Mouse (Mus musculus): Measurements from ENCODE around the gene Ranbp9. TPM values are rescaled to one million over a fixed set of nuclear protein-coding genes. Genes with fewer than 3 reads are reported as not detected.

The Ranbp9 gene
- polyA plus RNA-seq (2021) = 68.0 TPM

DNA sequence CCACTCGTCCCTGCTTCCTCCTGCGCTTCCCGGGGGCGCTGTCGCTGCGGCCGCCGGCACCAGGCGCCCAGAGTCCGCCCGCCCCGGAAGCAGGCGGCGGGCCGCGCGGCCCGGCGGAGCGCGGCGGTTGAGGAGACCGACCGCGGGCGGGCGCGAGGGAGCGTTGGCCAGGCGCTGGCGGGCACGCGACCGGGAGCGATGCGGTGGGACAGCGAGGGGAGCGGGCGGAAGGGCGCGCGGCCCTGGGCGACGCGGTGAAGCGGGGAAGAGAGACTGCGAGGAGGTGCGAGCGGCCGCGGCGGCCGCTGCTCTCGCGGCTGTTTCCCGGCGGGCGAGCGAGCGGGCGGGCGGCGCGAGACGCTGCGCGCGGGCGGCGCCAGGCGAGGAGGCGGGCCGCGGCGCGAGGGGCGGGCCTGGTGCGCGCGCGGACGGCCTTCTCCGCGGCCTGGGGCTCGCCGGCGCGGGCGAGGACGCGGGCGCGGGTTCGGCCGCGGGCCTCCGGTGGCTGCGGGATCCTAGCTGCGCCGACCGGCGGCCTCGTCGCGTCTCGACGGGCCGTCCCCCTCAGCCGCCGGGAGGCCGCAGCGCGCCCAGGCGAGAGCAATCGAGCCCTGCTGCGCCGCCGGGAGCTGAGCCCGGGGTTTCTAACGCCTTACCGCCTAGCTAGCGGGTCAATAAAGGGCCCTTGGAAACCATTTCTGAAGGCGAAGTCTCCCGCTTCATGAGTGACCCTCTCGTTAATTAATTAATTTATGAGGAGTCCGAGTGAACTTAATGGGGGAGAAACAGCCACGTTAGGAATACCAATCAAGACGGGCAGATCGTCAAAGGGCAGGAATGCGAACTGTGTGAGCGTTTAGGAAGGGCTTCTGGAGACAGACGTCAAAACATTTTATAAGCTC lies at the start of gene Ranbp9:
Gene Ranbp9 (minus strand): TSS at position 326 of the 902 bp plus-strand sequence.
- ATAC-seq = peak; percentile 69
- in situ Hi-C loops (cut with MboI; ENCODE audit: low pct_unique_long_range_greater_than_20kb) = no loop called here
- H3K27me3 ChIP-seq = no peaks in the 10 kb centered on the region
- POLR2A ChIA-PET = interaction anchor here (0.8 kb wide), 1 partner anchor 53 kb away, joined by 3 read pairs; no protein-coding TSS in a partner anchor
- DNase-seq (ENCODE audit: low read depth, low spot score) = no peak
- peak; percentile 52 for TF ChIP-seq CTCF (IDR thresholded peaks at IDR 0.05)
- CTCF ChIA-PET = interaction anchor here (1.0 kb wide), 1 partner anchor 32 kb away, joined by 3 read pairs; no protein-coding TSS in a partner anchor

DNA sequence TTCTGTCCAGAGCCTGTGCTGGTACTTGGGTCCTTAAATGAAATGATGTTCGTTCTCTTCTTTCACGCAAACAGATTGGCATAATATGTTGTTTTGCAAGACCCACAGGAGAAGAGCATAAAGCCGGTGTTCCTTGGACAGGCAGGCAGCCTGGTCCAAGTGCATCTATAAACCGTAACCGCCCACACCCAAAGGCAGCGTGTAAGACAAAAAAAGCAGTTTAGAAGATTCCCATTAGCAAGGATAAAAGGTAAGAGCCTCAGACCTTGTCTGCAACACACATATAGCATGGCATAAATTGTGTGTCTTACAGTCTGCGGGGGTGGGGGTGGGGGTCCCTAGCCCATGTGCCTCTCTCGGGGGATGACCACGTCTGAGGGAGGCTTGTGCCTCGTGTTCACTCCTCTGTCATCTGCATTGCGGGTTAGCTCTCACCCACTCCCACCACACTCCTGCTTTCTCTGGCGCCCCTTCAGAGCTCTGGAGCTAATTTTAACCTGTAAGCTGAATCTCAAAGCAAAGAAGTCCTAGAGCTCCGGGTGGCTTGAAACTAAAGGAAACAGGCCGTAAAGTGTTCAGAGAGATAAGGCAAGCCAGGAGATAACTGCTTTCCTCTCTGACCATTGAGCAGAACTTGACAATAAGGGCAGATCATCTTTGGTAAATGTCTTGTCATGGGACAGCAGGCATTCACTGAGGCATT lies 49.2 kb upstream of the Ranbp9 start:
- CTCF ChIA-PET = interaction anchor here (2.8 kb wide), 1 partner anchor 17 kb away, joined by 11 read pairs; no protein-coding TSS in a partner anchor
- DNase-seq (ENCODE audit: low read depth, low spot score) (no peak), ATAC-seq (no peak)
- H3K27me3 ChIP-seq = no peaks in the 10 kb centered on the region
- TF ChIP-seq CTCF (IDR thresholded peaks at IDR 0.05) = no peak
- in situ Hi-C loops (cut with MboI; ENCODE audit: low pct_unique_long_range_greater_than_20kb) = no loop called here
- POLR2A ChIA-PET = no interaction called here

DNA sequence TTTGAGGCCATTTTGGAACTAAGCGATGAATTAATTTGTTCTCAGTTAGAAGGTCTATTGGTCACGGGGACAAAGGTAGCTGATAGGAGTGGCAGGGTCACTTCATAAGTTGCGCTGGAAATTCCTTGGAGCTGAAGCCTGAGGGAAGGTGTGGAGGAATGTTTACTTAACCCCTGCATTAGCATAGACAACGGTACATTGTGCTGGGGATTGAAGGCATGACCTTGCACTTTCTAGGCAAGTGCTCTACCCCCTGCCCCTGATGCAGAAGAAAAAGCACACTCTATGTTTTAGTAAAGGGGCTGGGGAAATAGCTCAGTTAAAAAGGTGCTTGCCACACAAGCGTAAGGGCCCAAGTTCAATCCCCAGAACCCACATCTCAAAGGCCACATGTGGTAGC lies 45.2 kb upstream of the Ranbp9 start:
- H3K27me3 ChIP-seq = no peaks in the 10 kb centered on the region
- ChIA-PET CTCF (interaction anchor here (1.6 kb wide), 1 partner anchor 23 kb away, joined by 3 read pairs; no protein-coding TSS in a partner anchor), POLR2A (no interaction called here)
- ATAC-seq (no peak), DNase-seq (ENCODE audit: low read depth, low spot score) (no peak)
- in situ Hi-C loops (cut with MboI; ENCODE audit: low pct_unique_long_range_greater_than_20kb) = no loop called here
- TF ChIP-seq CTCF (IDR thresholded peaks at IDR 0.05) = no peak

DNA sequence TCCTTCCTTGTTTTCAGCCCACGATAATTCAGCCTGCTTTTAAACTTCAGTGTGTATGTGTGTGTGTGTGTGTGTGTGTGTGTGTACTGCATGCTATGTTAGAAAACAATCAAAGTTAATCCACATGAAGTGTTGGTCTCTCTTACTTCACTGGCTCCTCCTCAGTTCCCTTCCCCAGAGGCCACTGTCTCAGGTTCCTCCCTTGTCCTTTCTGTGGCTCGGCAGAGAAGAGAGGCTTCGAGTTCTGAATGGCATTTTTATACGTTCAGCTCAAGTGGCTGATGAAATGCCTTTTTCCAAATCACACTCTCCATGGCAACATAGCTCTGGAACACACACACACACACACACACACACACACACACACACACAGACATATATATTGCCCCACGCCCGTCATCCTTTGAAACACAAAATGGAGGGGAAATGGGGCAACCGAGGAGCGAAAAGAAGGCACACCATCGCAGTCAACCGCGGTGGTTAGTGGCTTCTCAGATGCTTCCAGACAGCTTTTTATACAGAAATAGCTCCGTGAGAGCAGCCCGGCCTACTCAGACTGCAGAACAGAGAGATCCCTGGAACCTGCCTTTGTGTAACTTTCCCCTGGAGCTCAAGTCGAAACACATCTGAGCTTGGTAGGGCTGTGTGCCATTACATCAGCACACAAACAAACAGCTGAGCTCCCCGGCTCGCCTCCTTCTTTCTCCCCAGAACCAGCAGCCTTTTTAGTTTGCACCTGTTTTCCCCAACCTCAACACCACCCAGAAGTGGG lies 44.5 kb upstream of the Ranbp9 start:
- ATAC-seq (no peak), DNase-seq (ENCODE audit: low read depth, low spot score) (no peak)
- no peaks in the 10 kb centered on the region for H3K27me3 ChIP-seq
- POLR2A ChIA-PET = interaction anchor here (0.7 kb wide), 1 partner anchor 10 kb away, joined by 3 read pairs; no protein-coding TSS in a partner anchor
- CTCF ChIA-PET = interaction anchor here (1.1 to 1.6 kb wide), 3 partner anchors 9 to 23 kb away, joined by 3 to 4 read pairs (median 3); no protein-coding TSS in a partner anchor
- in situ Hi-C loops (cut with MboI; ENCODE audit: low pct_unique_long_range_greater_than_20kb) = no loop called here
- no peak for TF ChIP-seq CTCF (IDR thresholded peaks at IDR 0.05)

DNA sequence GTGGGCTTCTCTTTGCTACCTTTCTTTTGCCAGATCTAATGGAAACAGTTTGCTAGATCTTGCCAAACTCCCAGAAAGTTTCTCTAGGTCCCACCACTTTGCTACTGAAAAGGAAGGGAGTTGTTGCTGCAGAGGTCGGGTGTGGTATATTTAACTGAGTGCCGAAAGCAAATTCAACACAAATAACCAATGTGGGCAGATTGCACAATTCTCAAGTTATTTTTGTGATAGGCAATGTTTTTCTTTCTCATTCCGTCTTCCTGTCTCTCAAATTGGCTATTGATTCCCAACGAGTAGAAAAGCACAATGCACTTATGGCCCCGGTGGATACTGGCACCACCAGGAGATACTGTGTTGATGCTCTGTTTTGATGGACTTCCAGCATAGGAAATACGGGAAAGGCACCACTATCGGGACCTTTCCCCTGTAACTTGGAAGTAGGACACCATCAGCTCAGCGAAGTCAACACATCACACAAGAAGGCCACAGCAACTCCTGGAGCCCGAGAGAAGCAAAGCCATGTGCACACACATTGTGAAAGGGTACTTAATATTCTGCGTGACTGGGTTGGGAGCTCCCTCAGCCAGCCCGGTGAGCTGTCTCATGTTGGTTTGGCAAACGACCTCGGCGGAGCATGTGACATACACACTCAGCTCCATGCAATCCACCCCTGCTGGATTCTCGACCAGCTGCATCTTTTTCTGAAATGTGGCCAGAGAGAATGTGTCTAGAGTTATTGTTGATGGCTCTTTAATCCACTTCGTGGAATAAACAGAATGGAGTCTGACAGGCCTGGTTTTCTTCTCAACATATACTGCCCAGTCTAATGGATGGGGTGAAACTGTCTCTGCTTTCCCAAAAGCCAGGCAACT lies 43.6 kb upstream of the Ranbp9 start:
- POLR2A ChIA-PET = interaction anchor here (0.6 to 0.7 kb wide), 3 partner anchors 9 to 177 kb away, joined by 3 to 4 read pairs (median 3); no protein-coding TSS in a partner anchor
- DNase-seq (ENCODE audit: low read depth, low spot score) (peak; percentile 61), ATAC-seq (peak; percentile 39)
- TF ChIP-seq CTCF (IDR thresholded peaks at IDR 0.05) = no peak
- H3K27me3 ChIP-seq = no peaks in the 10 kb centered on the region
- CTCF ChIA-PET = interaction anchor here (1.1 to 2.5 kb wide), 3 partner anchors 8 to 22 kb away, joined by 3 to 11 read pairs (median 4); no protein-coding TSS in a partner anchor
- in situ Hi-C loops (cut with MboI; ENCODE audit: low pct_unique_long_range_greater_than_20kb) = no loop called here

DNA sequence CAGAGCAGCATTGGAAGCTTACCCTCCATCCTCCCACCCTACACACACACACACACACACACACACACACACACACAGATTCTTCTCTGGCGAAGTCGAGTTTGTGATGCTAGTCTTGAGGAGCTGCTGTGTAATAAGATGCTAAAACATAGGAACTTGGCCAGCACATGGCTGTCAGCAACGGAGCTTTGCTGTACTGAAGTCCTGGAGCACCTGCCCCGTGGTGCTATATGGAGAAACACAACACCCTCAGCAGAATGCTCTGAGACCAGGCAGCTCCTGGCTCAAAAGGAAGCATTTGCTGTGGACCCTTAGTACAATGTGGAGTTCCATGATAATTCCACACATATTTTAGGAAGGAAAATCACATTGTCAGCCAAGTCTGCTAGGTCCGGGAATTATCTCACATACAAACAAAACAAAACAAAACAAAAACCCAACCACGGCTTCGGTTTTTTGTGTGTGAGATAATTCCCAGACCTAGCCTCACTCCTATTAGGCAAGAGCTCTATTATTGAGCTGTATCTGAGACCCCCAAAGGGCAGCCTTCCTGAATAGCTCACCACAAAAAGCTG lies 42.9 kb upstream of the Ranbp9 start:
- TF ChIP-seq CTCF (IDR thresholded peaks at IDR 0.05) = no peak
- in situ Hi-C loops (cut with MboI; ENCODE audit: low pct_unique_long_range_greater_than_20kb) = no loop called here
- DNase-seq (ENCODE audit: low read depth, low spot score) (no peak), ATAC-seq (no peak)
- H3K27me3 ChIP-seq = peaks cover 4% of the 10 kb centered on the region
- CTCF ChIA-PET = interaction anchor here (1.1 to 2.5 kb wide), 2 partner anchors 7 to 23 kb away, joined by 4 to 11 read pairs; no protein-coding TSS in a partner anchor
- POLR2A ChIA-PET = interaction anchor here (0.6 kb wide), 2 partner anchors 45 to 176 kb away, joined by 3 to 4 read pairs; no protein-coding TSS in a partner anchor

DNA sequence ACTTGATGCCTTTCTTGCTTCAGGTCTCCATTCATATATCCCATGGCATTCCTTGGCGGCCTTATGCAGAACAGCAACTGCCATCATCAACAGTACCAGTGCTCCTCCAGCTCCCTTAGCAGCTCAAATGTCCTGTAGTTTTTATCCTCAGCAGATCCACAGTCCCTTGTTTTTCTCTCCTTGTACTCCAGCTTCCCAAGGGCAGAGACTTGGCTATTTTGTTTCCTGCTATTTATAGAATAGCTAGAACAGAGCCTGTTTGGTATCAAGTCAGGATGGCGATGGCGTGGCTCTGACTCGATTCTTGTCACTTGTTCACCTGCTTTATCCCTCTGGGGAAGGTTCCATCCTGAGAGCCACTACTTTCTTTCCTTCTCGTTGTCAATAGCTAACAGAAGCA lies 40.9 kb upstream of the Ranbp9 start:
- CTCF ChIA-PET = interaction anchor here (1.0 to 2.5 kb wide), 2 partner anchors 10 to 25 kb away, joined by 3 to 11 read pairs; no protein-coding TSS in a partner anchor
- ATAC-seq (no peak), DNase-seq (ENCODE audit: low read depth, low spot score) (no peak)
- in situ Hi-C loops (cut with MboI; ENCODE audit: low pct_unique_long_range_greater_than_20kb) = no loop called here
- peaks cover 4% of the 10 kb centered on the region for H3K27me3 ChIP-seq
- TF ChIP-seq CTCF (IDR thresholded peaks at IDR 0.05) = no peak
- POLR2A ChIA-PET = no interaction called here

DNA sequence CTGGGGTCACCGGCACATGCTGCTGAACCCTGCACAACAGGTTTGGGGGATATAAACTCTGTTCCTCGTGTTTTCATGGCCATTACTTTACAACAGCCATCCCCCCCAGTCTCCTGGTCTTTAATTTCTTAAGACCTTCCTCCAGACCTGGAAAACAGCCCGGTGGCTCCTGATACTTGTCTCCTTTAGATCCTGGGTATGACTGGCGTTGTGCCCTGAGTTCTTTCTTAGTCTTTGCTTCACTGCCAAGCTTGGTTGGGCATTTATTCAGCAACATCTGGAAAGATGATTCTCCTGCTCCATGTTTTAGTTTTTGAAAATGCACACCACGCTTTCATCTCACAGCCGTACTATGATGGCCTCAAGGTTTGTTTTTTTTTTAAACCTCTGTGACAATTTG lies 38.2 kb upstream of the Ranbp9 start:
- in situ Hi-C loops (cut with MboI; ENCODE audit: low pct_unique_long_range_greater_than_20kb) = no loop called here
- TF ChIP-seq CTCF (IDR thresholded peaks at IDR 0.05) = no peak
- H3K27me3 ChIP-seq = peaks cover 4% of the 10 kb centered on the region
- no peak for ATAC-seq
- no peak for DNase-seq (ENCODE audit: low read depth, low spot score)
- ChIA-PET CTCF (interaction anchor here (0.8 to 1.1 kb wide), 2 partner anchors 23 to 28 kb away, joined by 3 read pairs; no protein-coding TSS in a partner anchor), POLR2A (no interaction called here)

DNA sequence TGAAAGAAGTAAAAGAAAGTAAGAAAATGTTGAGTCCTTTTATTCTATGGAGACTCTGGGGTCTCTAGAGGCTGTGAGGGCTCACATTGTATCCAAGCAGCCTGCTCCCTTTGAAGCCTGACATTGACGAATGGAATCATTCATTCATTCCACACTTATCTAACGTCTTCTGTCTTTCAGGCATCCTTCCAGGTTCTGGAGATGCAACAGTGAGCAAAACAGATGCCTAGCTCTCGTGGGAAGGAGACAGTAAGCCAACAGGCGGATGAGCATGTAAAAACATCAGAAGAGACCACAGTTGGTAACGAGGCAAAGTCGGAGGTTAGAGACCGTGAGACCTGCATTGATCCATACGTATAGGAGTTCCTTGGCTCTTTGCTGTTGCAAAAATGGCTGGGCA lies 36.3 kb upstream of the Ranbp9 start:
- ChIA-PET POLR2A (no interaction called here), CTCF (interaction anchor here (1.3 kb wide), 1 partner anchor 7 kb away, joined by 4 read pairs; no protein-coding TSS in a partner anchor)
- DNase-seq (ENCODE audit: low read depth, low spot score) (no peak), ATAC-seq (no peak)
- no peak for TF ChIP-seq CTCF (IDR thresholded peaks at IDR 0.05)
- peaks cover 4% of the 10 kb centered on the region for H3K27me3 ChIP-seq
- in situ Hi-C loops (cut with MboI; ENCODE audit: low pct_unique_long_range_greater_than_20kb) = no loop called here
